Mouse (Mus musculus) yolk sac, embryonic 10.5 days (tissue): ENCODE results near the gene 1700029P11Rik.

Experiments used
- DNase-seq: peaks from one replicate; pipeline ENCODE4 v3.0.0-alpha.2; 2017; ENCODE audit warnings: low spot score

Gene 1700029P11Rik

GRCm38 (mm10) chr15:81980321-81980720 lies at the start of gene 1700029P11Rik:
Gene 1700029P11Rik (plus strand): TSS chr15:81980540.
- no peak for DNase-seq

GRCm38 (mm10) chr15:81932951-81933470 lies 47.3 kb upstream of the 1700029P11Rik start:
- no peak for DNase-seq

GRCm38 (mm10) chr15:81933986-81934385 lies 46.4 kb upstream of the 1700029P11Rik start:
- no peak for DNase-seq

DNA sequence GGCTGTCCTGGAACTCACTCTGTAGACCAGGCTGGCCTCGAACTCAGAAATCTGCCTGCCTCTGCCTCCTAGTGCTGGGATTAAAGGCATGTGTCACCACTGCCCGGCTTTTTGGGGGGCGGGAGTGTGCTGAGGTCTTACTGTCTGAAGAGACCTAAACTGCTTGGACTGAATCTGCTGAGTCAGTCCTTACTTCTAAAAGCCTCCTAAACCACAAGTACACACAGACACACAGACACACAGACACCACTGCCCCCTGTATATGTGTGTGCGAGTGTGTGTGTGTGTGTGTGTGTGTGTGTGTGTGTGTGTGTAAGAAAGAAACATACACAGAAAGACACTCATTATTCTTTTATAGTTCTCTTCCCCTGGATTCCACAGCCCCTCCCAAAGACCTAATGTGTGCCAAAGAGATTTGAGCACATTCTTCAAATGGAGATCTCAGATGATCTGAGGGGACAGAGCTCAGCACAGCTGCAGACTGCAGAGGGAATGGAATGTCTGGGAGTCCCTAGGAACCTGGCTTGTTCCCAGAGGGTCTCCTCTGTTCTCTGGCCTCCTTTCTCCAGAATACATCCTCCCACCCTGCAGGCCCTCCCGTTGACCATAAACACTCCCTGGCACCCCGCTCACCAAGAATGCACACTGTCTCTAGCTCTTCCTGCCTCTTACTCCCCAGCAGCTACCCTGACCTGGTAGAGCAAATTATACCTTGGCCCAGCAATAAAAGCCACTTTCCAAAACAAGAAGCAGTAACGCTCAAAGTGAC lies 44.3 kb upstream of the 1700029P11Rik start:
- DNase-seq, result no peak

GRCm38 (mm10) chr15:81936679-81937078 lies 43.7 kb upstream of the 1700029P11Rik start, which contains the start of gene Csdc2:
Gene Csdc2 (plus strand): TSS chr15:81936759.
- no peak for DNase-seq

- DNase-seq, result no peak
Measured at GRCm38 (mm10) chr15:81937098-81937972, 43.0 kb upstream of the 1700029P11Rik start.

- peak; percentile 38 for DNase-seq
Measured at GRCm38 (mm10) chr15:81938246-81938645, 42.1 kb upstream of the 1700029P11Rik start.

- no peak for DNase-seq
Measured at GRCm38 (mm10) chr15:81939157-81939715, 41.1 kb upstream of the 1700029P11Rik start.

GRCm38 (mm10) chr15:81939774-81940173 lies 40.6 kb upstream of the 1700029P11Rik start:
- DNase-seq, result no peak

- no peak for DNase-seq
Measured at GRCm38 (mm10) chr15:81940219-81940618, 40.1 kb upstream of the 1700029P11Rik start.

- no peak for DNase-seq
Measured at GRCm38 (mm10) chr15:81941010-81941409, 39.3 kb upstream of the 1700029P11Rik start.

GRCm38 (mm10) chr15:81943176-81943749 lies 37.1 kb upstream of the 1700029P11Rik start:
- DNase-seq, result peak; percentile 23

GRCm38 (mm10) chr15:81949076-81949475 lies 31.3 kb upstream of the 1700029P11Rik start:
- no peak for DNase-seq

- no peak for DNase-seq
Measured at GRCm38 (mm10) chr15:81949476-81950131, 30.7 kb upstream of the 1700029P11Rik start.

- DNase-seq, result no peak
Measured at GRCm38 (mm10) chr15:81950716-81951115, 29.6 kb upstream of the 1700029P11Rik start.

GRCm38 (mm10) chr15:81951159-81951558 lies 29.2 kb upstream of the 1700029P11Rik start:
- no peak for DNase-seq

GRCm38 (mm10) chr15:81952310-81952709 lies 28.0 kb upstream of the 1700029P11Rik start:
- DNase-seq, result no peak

GRCm38 (mm10) chr15:81954151-81954583 lies 26.2 kb upstream of the 1700029P11Rik start:
- DNase-seq, result no peak

GRCm38 (mm10) chr15:81954716-81955115 lies 25.6 kb upstream of the 1700029P11Rik start:
- DNase-seq, result no peak

GRCm38 (mm10) chr15:81955414-81955813 lies 24.9 kb upstream of the 1700029P11Rik start:
- no peak for DNase-seq

DNA sequence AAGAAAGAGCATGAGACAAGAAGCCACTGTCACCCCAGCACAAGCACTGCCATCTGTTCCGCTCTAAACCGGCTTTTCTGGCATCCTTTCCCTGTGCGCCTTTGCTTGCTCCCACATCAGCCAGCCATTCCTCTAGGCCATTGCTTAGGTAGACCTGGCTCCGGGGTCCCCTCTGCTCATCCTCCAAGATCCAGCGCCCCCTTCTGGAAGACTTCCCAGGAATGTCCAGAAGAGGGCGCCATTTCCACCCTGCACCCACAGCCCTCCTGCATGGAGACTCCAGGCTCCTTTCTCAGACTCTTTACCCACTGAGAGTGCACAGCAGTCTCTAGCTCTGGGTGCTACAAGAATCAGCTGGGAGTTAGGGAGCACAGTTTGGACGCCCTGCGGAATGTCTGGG lies 23.9 kb upstream of the 1700029P11Rik start:
- DNase-seq, result no peak
